Mouse (Mus musculus) liver, adult (tissue): ENCODE measurements around the gene Wars.

Experiments used
- GATA4 ChIP-seq: IDR thresholded peaks from 2 replicates; pipeline ENCODE4 v1.6.1; 2014; ENCODE audit warnings: mild to moderate bottlenecking, low read length; ENCODE audit not compliant: insufficient replicate concordance

The Wars gene

DNA sequence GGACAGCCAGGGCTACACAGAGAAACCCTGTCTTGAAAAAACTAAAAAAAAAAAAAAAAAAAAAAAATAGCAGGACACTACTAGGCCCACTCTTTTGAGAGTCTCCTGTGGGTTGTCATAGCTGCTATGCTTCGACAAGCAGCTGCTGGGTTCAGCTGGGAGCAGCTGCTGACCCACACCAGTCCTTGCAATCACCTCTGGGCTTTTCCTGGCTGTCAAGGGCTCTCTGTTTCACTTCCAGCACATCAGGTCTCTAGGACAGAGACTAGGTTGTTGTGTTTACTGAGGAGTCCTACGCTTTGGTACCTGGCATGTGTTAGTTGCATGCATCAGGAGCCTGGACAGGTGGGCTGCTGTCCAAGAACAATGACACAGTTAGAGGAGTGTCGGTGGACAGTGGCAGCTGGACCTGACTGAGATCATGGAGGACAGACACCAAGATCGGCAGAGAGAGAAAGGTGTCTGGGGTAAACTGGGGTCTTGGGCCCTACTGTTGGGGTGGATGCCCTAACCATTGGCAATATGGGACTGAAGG lies 44.4 kb downstream of the Wars start:
- TF ChIP-seq GATA4: no peak

DNA sequence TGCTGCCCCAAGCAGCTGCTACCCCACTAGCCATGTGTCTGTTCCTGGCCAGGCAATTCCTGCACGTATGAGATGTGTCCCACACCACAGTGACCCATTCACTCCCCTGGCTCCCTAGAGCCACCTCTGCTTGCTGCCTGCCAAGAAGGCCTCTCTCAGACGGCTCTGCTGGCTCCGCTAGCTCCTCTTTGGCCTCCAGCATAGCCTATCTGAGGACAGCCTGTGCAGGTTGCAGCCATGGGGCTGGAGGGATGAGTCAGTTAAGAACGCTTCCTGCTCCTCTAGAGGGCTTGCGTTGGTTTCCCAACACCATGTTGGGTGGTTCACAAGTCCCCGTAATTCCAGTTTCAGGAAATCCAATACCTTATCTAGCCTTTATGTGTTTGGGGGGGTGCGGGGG lies 51.3 kb downstream of the Wars start:
- TF ChIP-seq GATA4: no peak

GRCm38 (mm10) chr12:108841181-108841580 lies 52.8 kb downstream of the Wars start:
- no peak for TF ChIP-seq GATA4

- no peak for TF ChIP-seq GATA4
Measured at GRCm38 (mm10) chr12:108836722-108837121, 57.3 kb downstream of the Wars start.

DNA sequence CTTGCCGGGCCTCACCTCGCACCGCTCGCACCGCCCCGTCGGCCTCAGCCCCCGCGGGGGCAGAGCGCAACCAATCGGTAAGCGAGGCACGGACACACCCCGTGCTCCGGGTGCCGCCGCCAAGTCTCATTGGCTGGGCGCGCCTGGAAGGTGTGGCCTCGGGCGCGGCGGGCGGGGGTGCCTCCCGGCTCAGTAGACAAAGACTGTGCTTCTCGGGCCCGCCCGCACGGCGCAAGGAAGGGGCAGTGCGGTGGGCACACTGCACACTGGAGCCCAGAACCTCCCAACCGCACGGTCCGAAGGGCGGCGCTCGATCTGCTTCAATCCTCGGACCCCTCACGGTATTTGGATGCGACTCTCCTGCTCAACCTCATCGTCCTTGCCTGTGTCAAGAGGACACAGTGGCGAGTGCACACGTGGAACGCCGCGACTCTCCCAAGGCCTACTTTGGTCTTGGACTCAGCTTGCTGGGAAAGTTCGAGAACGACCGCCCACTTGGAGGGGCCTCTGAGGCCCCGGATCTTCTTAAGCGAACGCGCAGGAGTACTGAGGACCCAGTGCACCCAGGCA lies 58.0 kb downstream of the Wars start, which contains the start of the genes Slc25a29 and Slc25a47:
Gene Slc25a29, minus strand, starts transcription at position 44 of the 570 bp plus-strand sequence.
Gene Slc25a47, plus strand, starts transcription at position 207 of the 570 bp plus-strand sequence.
- no peak for TF ChIP-seq GATA4

- TF ChIP-seq GATA4: no peak
Measured at GRCm38 (mm10) chr12:108835208-108835839, 58.6 kb downstream of the Wars start.

DNA sequence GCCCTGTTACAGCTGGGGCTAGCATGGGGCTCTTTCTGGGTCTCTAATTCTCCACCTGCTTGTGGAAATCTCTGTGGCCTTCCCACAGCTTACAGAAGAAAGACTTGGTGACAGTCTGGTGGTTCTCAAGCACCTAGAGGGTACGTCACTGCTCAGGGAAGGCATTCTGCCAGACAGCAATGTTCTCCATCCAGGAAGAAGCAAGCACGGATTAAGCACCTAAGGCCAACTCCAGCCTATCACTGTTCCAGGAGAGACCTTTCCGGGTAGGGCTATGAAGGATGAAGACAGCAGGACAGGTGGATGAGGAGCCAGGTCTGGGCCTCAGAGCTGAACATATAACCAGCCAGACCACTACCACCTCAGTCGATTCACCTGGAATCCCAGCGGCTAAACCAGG lies 59.2 kb downstream of the Wars start:
- no peak for TF ChIP-seq GATA4

- no peak for TF ChIP-seq GATA4
Measured at GRCm38 (mm10) chr12:108834337-108834736, 59.6 kb downstream of the Wars start.

DNA sequence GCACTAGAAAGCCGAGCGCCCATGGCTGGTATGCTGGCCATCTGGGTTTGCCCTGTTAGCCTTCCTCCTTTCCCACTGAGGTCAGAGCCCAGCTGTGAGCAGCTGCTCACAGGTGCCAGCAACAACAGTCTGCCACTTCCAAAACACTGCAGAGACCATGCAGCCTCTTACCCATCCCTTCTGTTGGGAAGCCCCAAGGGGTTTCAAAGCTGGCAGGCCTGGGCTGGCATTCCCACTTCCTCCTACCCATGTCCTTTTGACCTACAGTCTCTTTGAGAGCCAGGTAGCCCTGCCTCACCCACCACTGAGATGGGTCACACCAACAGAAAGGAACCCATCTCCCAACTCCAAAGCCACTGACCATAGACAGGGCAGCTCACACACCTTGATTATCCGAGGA lies 60.6 kb downstream of the Wars start:
- TF ChIP-seq GATA4: no peak

DNA sequence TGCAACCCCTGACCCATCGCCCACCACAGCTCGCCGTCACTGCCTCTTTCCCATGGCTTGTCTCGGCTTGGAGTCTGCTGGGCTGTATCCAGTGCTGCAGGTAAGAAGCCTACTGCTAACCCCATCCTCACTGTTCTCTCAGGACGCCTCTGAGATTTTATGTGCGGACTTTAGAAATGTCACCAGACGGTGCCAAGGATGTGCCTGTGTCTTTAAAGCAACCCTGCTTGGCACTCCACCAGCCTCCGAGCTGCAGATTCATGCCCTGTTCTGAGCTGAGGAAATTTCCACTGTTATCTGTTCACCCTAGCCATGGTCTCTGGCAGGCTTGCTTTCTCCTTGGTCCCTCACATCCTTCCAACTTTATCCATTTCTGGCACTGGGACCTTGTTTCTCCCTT lies 61.1 kb downstream of the Wars start:
- no peak for TF ChIP-seq GATA4

DNA sequence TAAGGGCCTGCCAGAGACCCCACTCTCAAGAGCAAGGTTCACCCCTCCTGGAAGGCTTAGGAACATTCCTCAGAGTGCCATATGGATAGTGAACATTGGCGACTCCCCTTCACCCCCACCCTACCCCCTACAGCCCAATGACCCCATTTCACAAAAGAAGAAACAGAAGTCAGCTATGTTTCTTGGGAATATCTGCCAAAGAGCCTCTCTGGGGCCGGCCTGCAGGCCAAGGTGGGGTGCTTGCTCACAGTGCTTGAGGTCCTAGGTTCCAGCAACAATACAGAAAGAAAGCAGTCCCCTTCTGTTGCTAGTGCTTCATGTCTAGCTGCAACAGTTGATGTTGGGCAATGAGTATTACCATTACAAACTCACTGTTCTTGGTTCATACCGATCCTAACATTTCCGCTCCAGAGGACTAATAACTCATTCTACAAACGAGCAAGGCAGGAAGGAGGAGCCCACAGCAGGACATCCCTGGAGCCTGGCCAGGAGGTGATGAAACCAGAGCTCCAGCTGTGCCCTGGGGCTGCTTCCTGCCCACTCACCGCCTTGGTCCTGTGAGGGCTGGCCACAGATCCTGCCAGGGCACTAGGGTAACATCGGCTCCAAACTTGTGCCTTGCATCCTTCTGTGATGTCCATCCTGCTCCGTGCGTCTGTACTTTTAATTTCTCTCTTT lies 61.9 kb downstream of the Wars start:
- TF ChIP-seq GATA4: no peak

DNA sequence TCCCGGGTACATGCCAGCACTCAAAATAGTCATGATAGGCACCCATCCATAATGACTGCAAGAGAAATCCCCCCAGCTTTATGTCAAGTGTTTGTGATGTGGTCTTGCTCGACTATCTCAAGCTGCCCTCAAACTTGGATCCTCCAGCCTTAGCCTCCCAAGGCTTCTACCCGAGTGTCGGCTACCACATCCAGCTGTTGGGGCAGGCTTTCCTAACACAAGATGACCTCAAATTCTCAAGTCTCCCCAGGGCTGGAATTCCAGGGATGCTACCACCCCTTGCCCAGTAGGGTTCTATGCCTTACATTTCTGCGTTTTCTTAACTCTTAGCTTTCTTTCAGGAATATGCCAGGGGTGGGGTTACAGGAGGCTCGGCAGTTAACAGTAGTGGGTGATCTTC lies 63.6 kb downstream of the Wars start:
- TF ChIP-seq GATA4: no peak

GRCm38 (mm10) chr12:108829636-108830035 lies 64.3 kb downstream of the Wars start:
- no peak for TF ChIP-seq GATA4

- TF ChIP-seq GATA4: no peak
Measured at GRCm38 (mm10) chr12:108827641-108828040, 66.3 kb downstream of the Wars start.

DNA sequence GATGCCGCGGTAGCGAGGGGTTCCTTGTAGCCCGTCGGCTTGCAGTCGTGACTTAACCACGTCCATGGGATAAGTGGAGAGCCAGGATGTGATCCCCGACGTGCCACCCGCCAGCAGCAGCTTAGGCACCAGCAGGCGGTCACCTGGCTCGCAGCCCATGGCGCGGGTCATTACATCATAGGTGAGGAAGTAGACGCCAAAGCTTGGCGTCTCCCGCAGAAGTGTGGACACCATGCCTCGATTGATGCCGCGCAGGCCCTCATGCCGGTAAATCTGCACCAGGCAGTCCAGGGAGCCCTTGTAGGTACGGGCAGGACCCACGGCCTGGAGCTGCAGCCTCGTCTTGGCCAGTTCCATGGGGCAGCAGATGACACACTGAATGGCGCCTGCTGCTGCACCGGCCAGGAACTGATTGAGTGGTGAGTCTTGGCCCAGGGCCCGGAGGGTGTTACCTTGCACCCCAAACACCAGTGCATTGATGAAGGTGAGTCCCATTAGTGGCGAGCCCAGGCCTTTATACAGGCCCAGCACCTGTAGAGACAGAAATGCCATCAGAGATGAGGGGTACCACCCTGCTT lies 66.9 kb downstream of the Wars start:
- no peak for TF ChIP-seq GATA4
